Mouse (Mus musculus): ENCODE measurements around the gene Calb2. TPM values are rescaled to one million over a fixed set of nuclear protein-coding genes. Genes with fewer than 3 reads are reported as not detected.

Gene Calb2
- total RNA-seq, 2 experiments from 2014 or later: 0.21 to 0.24 TPM

- peak; percentile 47 for DNase-seq
Measured at GRCm38 (mm10) chr8:110119715-110120114, 48.3 kb downstream of the Calb2 start.

- no peak for DNase-seq
Measured at GRCm38 (mm10) chr8:110102653-110103052, 65.4 kb downstream of the Calb2 start, which contains the start of gene Gm17720. Gene Gm17720 (minus strand): TSS chr8:110102753.

- no peak for DNase-seq
Measured at GRCm38 (mm10) chr8:110101676-110102075, 66.3 kb downstream of the Calb2 start.

GRCm38 (mm10) chr8:110100907-110101306 is 67.1 kb downstream of the Calb2 start, which contains the start of gene Gm21964:
Gene Gm21964 (plus strand): TSS chr8:110101207.
- no peak for DNase-seq

- peak; percentile 30 for DNase-seq
Measured at GRCm38 (mm10) chr8:110091869-110092268, 76.1 kb downstream of the Calb2 start.

Other genes with a start within 250 kb of the Calb2 start
- under 1 TPM; 0.27 to 0.90 TPM for gene Marveld3, start 206.0 kb downstream of the Calb2 start, total RNA-seq (2021)
- 10 to 100 TPM in 1 of 2 experiments, 1 to 10 TPM in 1; 8.9 to 35.1 TPM for gene Tat, start 177.8 kb downstream of the Calb2 start, total RNA-seq (2021)
- gene Chst4, start 128.5 kb downstream of the Calb2 start, total RNA-seq (2021): 1 to 10 TPM; 2.6 to 3.6 TPM
- gene Zfp612, start 88.5 kb downstream of the Calb2 start, total RNA-seq (2021): 1 to 10 TPM; 6.4 to 6.7 TPM
- gene Gm21964, start 67.0 kb downstream of the Calb2 start, total RNA-seq (2021): not detected
- gene Gm17720, start 65.5 kb downstream of the Calb2 start, total RNA-seq (2021): not detected
- 1 to 10 TPM; 6.5 to 7.8 TPM for gene Cmtr2, start 47.5 kb upstream of the Calb2 start, total RNA-seq (2021)
- under 1 TPM; 0.06 TPM for gene Hydin, start 98.8 kb upstream of the Calb2 start, total RNA-seq (2021)

Data from adrenal gland, postnatal 10 days (tissue).